Mouse (Mus musculus) neural tube, embryonic 11.5 days (tissue): ENCODE measurements around the gene Dcx. TPM values are rescaled to one million over a fixed set of nuclear protein-coding genes. Genes with fewer than 3 reads are reported as not detected.
A peak's percentile ranks its signal among the peaks of the same experiment; 100 is the strongest.

Experiments used
- ATAC-seq: fragments of 200-750 bp; cut with Nextera tagmentation; 2 replicates; pipeline ENCODE4 v1.8.0; 2017; ENCODE audit warnings: moderate number of reproducible peaks, mild to moderate bottlenecking, moderate TSS enrichment, moderate library complexity; ENCODE audit not compliant: insufficient read depth, low FRiP score, low TSS enrichment
- DNase-seq: peaks from one replicate; pipeline ENCODE4 v3.0.0-alpha.2; 2015; ENCODE audit warnings: low spot score
- H3K27ac ChIP-seq: fragments of 300-500 bp; sonication (generic); 2 replicates; pipeline ENCODE4 v1.5.1; 2014; ENCODE audit warnings: low read depth, mild to moderate bottlenecking, low read length
- H3K27me3 ChIP-seq: fragments of 300-500 bp; sonication (generic); 2 replicates; pipeline ENCODE4 v1.6.1; 2014; ENCODE audit warnings: mild to moderate bottlenecking, low read length, mixed read lengths; ENCODE audit not compliant: control insufficient read depth, insufficient read depth
- H3K36me3 ChIP-seq: fragments of 300-500 bp; sonication (generic); 2 replicates; pipeline ENCODE4 v1.6.1; 2014; ENCODE audit warnings: mild to moderate bottlenecking, low read length, moderate library complexity, mixed read lengths; ENCODE audit not compliant: control insufficient read depth, insufficient read depth
- H3K4me1 ChIP-seq: fragments of 300-500 bp; sonication (generic); 2 replicates; pipeline ENCODE4 v1.6.1; 2014; ENCODE audit warnings: low read length, mixed read lengths; ENCODE audit not compliant: control insufficient read depth, insufficient read depth
- H3K4me2 ChIP-seq: fragments of 300-500 bp; sonication (generic); 2 replicates; pipeline ENCODE4 v1.6.1; 2014; ENCODE audit warnings: low read depth, mild to moderate bottlenecking, moderate library complexity
- H3K4me3 ChIP-seq: fragments of 300-500 bp; sonication (generic); 2 replicates; pipeline ENCODE4 v1.5.1; 2014; ENCODE audit warnings: low read depth, low read length
- H3K9ac ChIP-seq: fragments of 300-500 bp; sonication (generic); 2 replicates; pipeline ENCODE4 v1.6.1; 2014; ENCODE audit warnings: mild to moderate bottlenecking, low read length
- H3K9me3 ChIP-seq: fragments of 300-500 bp; sonication (generic); 2 replicates; pipeline ENCODE4 v1.6.1; 2016; ENCODE audit warnings: low read length; ENCODE audit not compliant: control insufficient read depth
- WGBS: fragments of 180-500 bp; shearing (Covaris S2); extraction: QIAGEN DNeasy Blood & Tissue Kit; methylation state at CpG from one replicate; pipeline ENCODE4 v1.1.7; 2014; 5-methylcytosine and 5-hydroxymethylcytosine counted together
- polyA plus RNA-seq: library from polyadenylated mRNA; unstranded; fragments of >200 nt; fragmentation: Nextera tagmentation; extraction: Ambion mirVana; gene quantifications from 2 replicates; pipeline ENCODE4 v1.2.1, GENCODE M21; 2014

Dcx gene
- polyA plus RNA-seq, 1 experiment from 2014 or later = 182 TPM

- Histone ChIP-seq H3K27me3 (no peaks in the 10 kb centered on the region), H3K9ac (no peak overlapping the region), H3K27ac (no peak overlapping the region), H3K4me3 (no peak overlapping the region), H3K9me3 (no peaks in the 10 kb centered on the region), H3K36me3 (no peaks in the 10 kb centered on the region), H3K4me2 (no peak overlapping the region), H3K4me1 (no peaks in the 10 kb centered on the region)
- no peak for DNase-seq
- WGBS = 93% methylated on average over 5 of the region's 5 CpGs
- no peak for ATAC-seq
These were observed 65.9 kb downstream of the Dcx start for GRCm38 (mm10) chrX:143867129-143867664.

GRCm38 (mm10) chrX:143851351-143851750 lies 81.8 kb downstream of the Dcx start:
- Histone ChIP-seq H3K27ac (no peak overlapping the region), H3K9me3 (no peaks in the 10 kb centered on the region), H3K27me3 (no peaks in the 10 kb centered on the region), H3K4me1 (no peaks in the 10 kb centered on the region), H3K4me3 (no peak overlapping the region), H3K9ac (no peak overlapping the region), H3K36me3 (no peaks in the 10 kb centered on the region), H3K4me2 (no peak overlapping the region)
- DNase-seq (no peak), ATAC-seq (no peak)
- 75% methylated on average over 3 of the region's 3 CpGs for WGBS

- H3K4me2 ChIP-seq = no peak overlapping the region
- ATAC-seq = no peak
- no peak for DNase-seq
- no peaks in the 10 kb centered on the region for H3K4me1 ChIP-seq
- H3K27me3 ChIP-seq = no peaks in the 10 kb centered on the region
- WGBS = 76% methylated on average over 3 of the region's 3 CpGs
- no peaks in the 10 kb centered on the region for H3K36me3 ChIP-seq
- no peak overlapping the region for H3K27ac ChIP-seq
- H3K9me3 ChIP-seq = no peaks in the 10 kb centered on the region
- H3K4me3 ChIP-seq = no peak overlapping the region
- no peak overlapping the region for H3K9ac ChIP-seq
These were observed 83.1 kb downstream of the Dcx start for GRCm38 (mm10) chrX:143849969-143850368.

GRCm38 (mm10) chrX:143846637-143847036 lies 86.5 kb downstream of the Dcx start:
- H3K27me3 ChIP-seq = no peaks in the 10 kb centered on the region
- 69% methylated on average over 3 of the region's 3 CpGs for WGBS
- no peak overlapping the region for H3K9ac ChIP-seq

GRCm38 (mm10) chrX:143827212-143827611 lies 105.9 kb downstream of the Dcx start, which contains the start of gene Capn6:
Gene Capn6 (minus strand): TSS chrX:143827414.
- ATAC-seq (no peak), DNase-seq (peak; percentile 17)
- Histone ChIP-seq H3K27ac (no peak within 1 kb of the TSS), H3K36me3 (no peaks in the 10 kb centered on the region), H3K9ac (no peak within 1 kb of the TSS), H3K4me3 (no peak within 1 kb of the TSS), H3K4me2 (no peak within 1 kb of the TSS), H3K27me3 (0 out of 2 replicates have a peak, but pooled peaks cover 2% of the 10 kb centered on the region), H3K4me1 (no peaks in the 10 kb centered on the region), H3K9me3 (no peaks in the 10 kb centered on the region)
- WGBS = 50% methylated on average over 4 of the region's 4 CpGs

More at GRCm38 (mm10) chrX:143846637-143847036, 86.5 kb downstream of the Dcx start:
- H3K27ac ChIP-seq = no peak overlapping the region
- DNase-seq (no peak), ATAC-seq (no peak)
- no peak overlapping the region for H3K4me3 ChIP-seq
- H3K4me1 ChIP-seq = no peaks in the 10 kb centered on the region
- no peaks in the 10 kb centered on the region for H3K36me3 ChIP-seq
- H3K4me2 ChIP-seq = no peak overlapping the region
- no peaks in the 10 kb centered on the region for H3K9me3 ChIP-seq

- Histone ChIP-seq H3K4me1 (no peaks in the 10 kb centered on the region), H3K4me3 (no peak overlapping the region), H3K36me3 (no peaks in the 10 kb centered on the region), H3K9ac (no peak overlapping the region), H3K9me3 (no peaks in the 10 kb centered on the region), H3K4me2 (no peak overlapping the region), H3K27me3 (0 out of 2 replicates have a peak, but pooled peaks cover 2% of the 10 kb centered on the region), H3K27ac (no peak overlapping the region)
- ATAC-seq = no peak
- DNase-seq = no peak
- WGBS = 76% methylated on average over 4 of the region's 4 CpGs
These were observed 106.6 kb downstream of the Dcx start for GRCm38 (mm10) chrX:143826521-143826920.

- Histone ChIP-seq H3K9me3 (no peaks in the 10 kb centered on the region), H3K4me2 (no peak overlapping the region), H3K27me3 (no peaks in the 10 kb centered on the region), H3K9ac (no peak overlapping the region), H3K36me3 (no peaks in the 10 kb centered on the region), H3K27ac (no peak overlapping the region), H3K4me1 (no peaks in the 10 kb centered on the region), H3K4me3 (no peak overlapping the region)
- ATAC-seq (no peak), DNase-seq (no peak)
- WGBS = 89% methylated on average over 2 of the region's 2 CpGs
These were observed 114.2 kb downstream of the Dcx start for GRCm38 (mm10) chrX:143818961-143819360.

GRCm38 (mm10) chrX:143815948-143816347 lies 117.2 kb downstream of the Dcx start:
- Histone ChIP-seq H3K9ac (no peak overlapping the region), H3K4me2 (no peak overlapping the region), H3K9me3 (no peaks in the 10 kb centered on the region), H3K27ac (no peak overlapping the region), H3K4me1 (no peaks in the 10 kb centered on the region), H3K36me3 (no peaks in the 10 kb centered on the region), H3K4me3 (no peak overlapping the region), H3K27me3 (no peaks in the 10 kb centered on the region)
- WGBS = 79% methylated on average over 1 of the region's 1 CpGs
- DNase-seq (no peak), ATAC-seq (no peak)
